Mouse (Mus musculus) liver, embryonic 15.5 days (tissue): ENCODE results near the gene Eml4. TPM values are rescaled to one million over a fixed set of nuclear protein-coding genes. Genes with fewer than 3 reads are reported as not detected.

Experiments
- ATAC-seq: fragments of 200-750 bp; cut with Nextera tagmentation; 2 replicates; pipeline ENCODE4 v1.8.0; 2017; ENCODE audit warnings: moderate number of reproducible peaks, mild to moderate bottlenecking, moderate library complexity; ENCODE audit not compliant: insufficient read depth
- H3K27ac ChIP-seq: fragments of 300-500 bp; sonication (generic); replicated peaks from 2 replicates; pipeline ENCODE4 v1.5.1; 2015; ENCODE audit warnings: mild to moderate bottlenecking, inconsistent platforms
- H3K27me3 ChIP-seq: fragments of 300-500 bp; sonication (generic); 2 replicates; pipeline ENCODE4 v1.6.1; 2015; ENCODE audit warnings: mild to moderate bottlenecking, inconsistent platforms
- H3K36me3 ChIP-seq: fragments of 300-500 bp; sonication (generic); replicated peaks from 2 replicates; pipeline ENCODE4 v1.6.1; 2015; ENCODE audit warnings: moderate library complexity, mild to moderate bottlenecking, inconsistent platforms
- H3K4me1 ChIP-seq: fragments of 300-500 bp; sonication (generic); replicated peaks from 2 replicates; pipeline ENCODE4 v1.6.1; 2015; ENCODE audit warnings: inconsistent platforms
- H3K4me2 ChIP-seq: fragments of 300-500 bp; sonication (generic); 2 replicates; pipeline ENCODE4 v1.6.1; 2015; ENCODE audit warnings: moderate library complexity, mild to moderate bottlenecking, inconsistent platforms
- H3K4me3 ChIP-seq: fragments of 300-500 bp; sonication (generic); replicated peaks from 2 replicates; pipeline ENCODE4 v1.5.1; 2015; ENCODE audit warnings: mild to moderate bottlenecking, inconsistent platforms
- H3K9ac ChIP-seq: fragments of 300-500 bp; sonication (generic); 2 replicates; pipeline ENCODE4 v1.6.1; 2015; ENCODE audit warnings: moderate library complexity, mild to moderate bottlenecking, inconsistent platforms
- H3K9me3 ChIP-seq: fragments of 300-500 bp; sonication (generic); replicated peaks from 2 replicates; pipeline ENCODE4 v1.6.1; 2016; ENCODE audit warnings: inconsistent platforms
- WGBS: fragments of 180-500 bp; shearing (Covaris S2); methylation state at CpG from one replicate; pipeline ENCODE4 v1.1.7; 2015; ENCODE audit warnings: mixed read lengths; ENCODE audit not compliant: insufficient replicate concordance; 5-methylcytosine and 5-hydroxymethylcytosine counted together
- polyA plus RNA-seq: library from polyadenylated mRNA; unstranded; fragments of >200 nt; fragmentation: Nextera tagmentation; extraction: Ambion mirVana; gene quantifications from 2 replicates; pipeline ENCODE4 v1.2.1, GENCODE M21; 2015

Eml4 gene
- polyA plus RNA-seq, 1 experiment from 2014 or later: 4.4 TPM

DNA sequence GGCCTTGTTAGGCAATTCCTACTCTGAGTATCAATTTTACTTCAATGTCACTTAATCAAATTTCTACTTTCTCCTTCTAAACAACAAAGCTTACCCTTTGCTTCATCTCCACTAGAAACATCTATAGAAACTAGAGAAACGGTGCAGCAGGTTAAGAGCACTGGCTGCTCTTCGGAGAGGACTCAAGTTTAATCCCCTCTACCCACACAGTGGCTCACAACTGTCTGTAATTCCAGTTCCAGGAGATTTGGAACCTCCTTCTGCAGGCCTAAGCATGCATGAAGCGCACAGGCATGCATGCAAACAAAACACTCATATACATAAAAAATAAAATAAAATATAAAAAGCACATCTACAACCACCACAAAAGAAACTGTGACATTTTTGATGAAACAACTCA lies 161.4 kb downstream of the Eml4 start:
- Histone ChIP-seq H3K9ac (no peak overlapping the region), H3K9me3 (no peaks in the 10 kb centered on the region), H3K36me3 (0 out of 2 replicates have a peak, but pooled peaks cover 6% of the 10 kb centered on the region), H3K27me3 (no peaks in the 10 kb centered on the region), H3K4me2 (peak overlapping the region; percentile 79), H3K4me3 (no peak overlapping the region; the same call in 1 of the 2 replicates), H3K4me1 (peaks cover 31% of the 10 kb centered on the region), H3K27ac (no peak overlapping the region)
- 72% methylated on average over 3 of the region's 3 CpGs for WGBS
- ATAC-seq: no peak

DNA sequence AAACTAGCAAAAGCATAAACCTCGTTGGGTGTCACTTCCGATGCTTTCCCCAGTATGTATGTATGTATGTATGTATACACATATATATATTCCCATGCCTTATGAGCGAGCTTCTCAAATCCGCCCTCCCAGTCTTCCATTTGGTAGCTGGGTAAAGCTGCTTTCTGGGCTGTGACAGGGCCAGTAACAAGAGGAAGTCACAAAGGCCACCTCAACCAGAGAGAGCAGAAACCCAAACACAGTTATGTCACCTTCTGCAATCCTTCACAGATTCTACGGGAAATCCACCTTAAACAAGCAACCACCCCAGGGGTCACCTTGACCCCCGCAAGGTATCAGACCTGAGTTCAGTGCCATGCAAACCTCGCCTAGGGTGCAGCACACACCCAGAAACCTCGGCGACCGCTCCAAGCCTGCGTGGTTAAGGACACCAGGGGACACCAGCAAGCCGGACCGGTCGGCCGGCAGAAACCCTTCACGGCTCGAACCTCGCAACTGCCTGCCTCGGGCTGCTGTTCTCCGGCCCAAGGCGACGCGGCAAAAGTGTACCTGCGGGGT lies 163.0 kb downstream of the Eml4 start:
- WGBS: under 1% methylated on average over 24 of the region's 24 CpGs
- Histone ChIP-seq H3K27me3 (no peaks in the 10 kb centered on the region), H3K9ac (peak overlapping the region; percentile 79), H3K27ac (peak overlapping the region; percentile 81), H3K4me1 (peaks cover 28% of the 10 kb centered on the region), H3K36me3 (no peaks in the 10 kb centered on the region), H3K4me2 (peak overlapping the region; percentile 79), H3K9me3 (no peaks in the 10 kb centered on the region), H3K4me3 (peak overlapping the region; percentile 81)
- peak; percentile 63 for ATAC-seq

DNA sequence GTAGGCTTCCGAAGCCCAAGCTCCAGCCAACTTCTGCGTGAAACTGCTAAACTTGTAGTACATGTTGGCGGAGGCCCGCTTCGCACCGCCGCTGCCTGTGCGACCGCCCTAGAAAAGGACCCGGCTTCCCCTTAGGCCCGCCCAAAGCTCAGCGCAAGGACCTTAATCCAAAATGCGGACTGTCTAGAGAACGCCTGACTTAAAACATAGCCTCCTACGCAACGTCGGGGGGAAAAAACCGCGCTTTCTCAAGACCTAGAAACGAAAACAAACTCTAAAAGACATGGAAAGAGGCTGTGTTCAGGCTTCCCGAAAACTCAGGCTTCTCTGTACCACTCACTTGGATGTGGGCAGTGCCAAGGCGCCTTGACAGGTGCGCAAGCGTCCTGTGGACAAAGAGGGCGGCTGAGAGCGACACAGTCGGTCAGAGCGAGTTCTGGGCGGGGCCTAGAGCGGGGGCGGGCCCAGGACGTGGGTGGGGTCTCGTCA lies 163.5 kb downstream of the Eml4 start:
- Histone ChIP-seq H3K9ac (peak overlapping the region; percentile 79), H3K4me2 (peak overlapping the region; percentile 79), H3K36me3 (no peaks in the 10 kb centered on the region), H3K4me1 (peaks cover 28% of the 10 kb centered on the region), H3K27ac (peak overlapping the region; percentile 81), H3K27me3 (no peaks in the 10 kb centered on the region), H3K9me3 (no peaks in the 10 kb centered on the region), H3K4me3 (peak overlapping the region; percentile 81)
- under 1% methylated on average over 33 of the region's 33 CpGs for WGBS
- ATAC-seq: peak; percentile 99

DNA sequence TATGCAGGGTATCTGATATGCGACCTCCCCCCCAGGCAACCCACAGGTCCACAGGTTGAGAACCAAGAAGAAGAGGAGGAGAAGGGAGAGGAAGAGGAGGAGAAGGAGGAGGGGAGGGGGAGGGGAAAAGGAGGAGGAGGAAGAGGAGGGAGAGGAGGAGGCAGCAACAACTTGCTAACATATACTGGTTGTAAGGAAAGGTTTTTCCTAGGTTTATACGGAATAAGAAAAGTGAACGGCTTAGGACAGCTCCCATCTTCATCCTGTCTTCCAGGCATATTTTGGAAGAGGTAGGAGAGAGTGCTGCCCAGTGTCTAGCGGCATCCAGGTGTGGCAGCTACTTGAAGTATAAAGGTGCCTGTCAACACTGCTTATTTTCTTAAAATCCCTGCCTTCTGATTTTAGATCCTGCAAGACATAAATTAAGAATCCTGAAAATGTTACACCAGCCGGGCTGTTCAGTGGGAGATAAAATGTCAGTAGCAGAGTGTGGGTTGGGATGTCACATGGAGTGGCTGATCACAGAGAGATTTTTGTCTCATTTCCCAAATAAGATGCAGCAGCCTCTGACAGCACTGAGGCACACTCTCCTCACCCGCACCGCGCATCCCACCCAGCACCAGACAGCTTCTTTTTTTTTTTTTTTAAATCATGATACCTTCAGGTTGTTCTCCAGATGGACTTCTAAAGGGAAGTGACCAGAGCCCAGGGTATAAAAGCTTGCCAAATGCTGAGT lies 166.7 kb downstream of the Eml4 start, which contains the start of gene Cox7a2l:
TSS of gene Cox7a2l (minus strand) at position 51 of the 736 bp plus-strand sequence.
- no peak within 1 kb of the TSS for H3K4me3 ChIP-seq
- H3K9me3 ChIP-seq: no peaks in the 10 kb centered on the region
- WGBS: 81% methylated on average over 8 of the region's 8 CpGs
- ATAC-seq: no peak
- H3K27me3 ChIP-seq: no peaks in the 10 kb centered on the region
- no peak within 1 kb of the TSS for H3K9ac ChIP-seq
- no peaks in the 10 kb centered on the region for H3K36me3 ChIP-seq
- H3K27ac ChIP-seq: no peak within 1 kb of the TSS
- peaks cover 23% of the 10 kb centered on the region for H3K4me1 ChIP-seq
- H3K4me2 ChIP-seq: no peak within 1 kb of the TSS

DNA sequence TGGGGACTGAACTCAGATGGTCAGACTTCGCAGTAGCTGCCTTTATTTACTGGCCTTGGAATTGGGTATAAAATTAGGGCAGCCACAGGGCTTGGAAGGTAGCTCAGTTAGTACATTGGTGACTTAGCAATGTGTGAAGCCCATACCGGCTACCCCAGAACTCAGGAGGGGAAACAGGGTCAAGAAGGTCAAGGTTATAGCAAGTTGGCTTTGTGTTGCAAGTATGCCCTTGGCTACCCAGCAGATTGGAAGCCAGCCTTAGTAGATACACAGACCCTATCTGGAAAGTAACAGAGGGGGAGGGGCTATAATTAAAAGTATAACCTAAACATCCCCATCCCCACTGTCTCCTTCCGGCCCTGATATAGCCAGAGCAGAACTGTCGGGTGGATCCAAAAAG lies 171.2 kb downstream of the Eml4 start:
- no peak overlapping the region for H3K4me3 ChIP-seq
- no peaks in the 10 kb centered on the region for H3K9me3 ChIP-seq
- no peaks in the 10 kb centered on the region for H3K27me3 ChIP-seq
- peaks cover 17% of the 10 kb centered on the region for H3K4me1 ChIP-seq
- H3K27ac ChIP-seq: no peak overlapping the region
- H3K4me2 ChIP-seq: no peak overlapping the region
- no peaks in the 10 kb centered on the region for H3K36me3 ChIP-seq
- no peak for ATAC-seq
- no peak overlapping the region for H3K9ac ChIP-seq
- WGBS: 67% methylated on average over 4 of the region's 4 CpGs

DNA sequence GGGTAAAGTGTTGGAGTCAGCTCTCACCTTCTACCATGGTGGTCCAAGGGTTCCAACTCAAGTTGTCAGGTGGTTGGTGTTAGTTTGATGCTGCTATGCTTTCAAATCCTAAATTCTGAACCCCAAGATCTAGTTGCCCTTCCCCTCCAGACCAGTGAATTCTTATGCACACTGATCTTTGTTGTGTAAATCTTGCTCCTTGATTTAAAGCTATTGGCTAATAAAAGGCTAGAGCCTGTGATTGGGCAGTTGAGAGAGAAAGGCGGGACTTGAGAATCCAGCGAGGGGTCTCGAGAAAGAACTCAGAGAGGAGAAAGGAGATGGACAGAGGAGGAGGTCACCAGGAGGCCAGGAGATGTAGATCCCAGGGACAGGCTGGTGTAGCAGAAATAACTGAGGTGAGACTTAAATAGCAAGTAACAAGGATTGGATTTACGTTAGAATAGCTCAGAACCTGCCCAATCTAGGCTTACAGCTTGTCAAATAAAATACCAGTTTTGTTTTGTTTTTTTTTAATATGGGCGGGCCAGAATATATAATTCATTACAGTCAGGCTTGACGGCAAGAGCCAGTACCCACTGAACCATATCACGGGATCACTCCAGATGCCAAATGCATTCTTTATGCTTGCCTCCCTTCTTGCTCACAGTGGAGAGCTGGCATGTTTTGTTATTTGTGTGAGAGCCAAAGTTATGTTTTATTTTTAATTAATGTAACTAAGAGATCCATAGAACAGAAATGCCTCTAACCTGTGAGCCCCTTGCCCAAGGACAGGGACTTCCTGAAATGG lies 172.1 kb downstream of the Eml4 start:
- H3K9me3 ChIP-seq: no peaks in the 10 kb centered on the region

DNA sequence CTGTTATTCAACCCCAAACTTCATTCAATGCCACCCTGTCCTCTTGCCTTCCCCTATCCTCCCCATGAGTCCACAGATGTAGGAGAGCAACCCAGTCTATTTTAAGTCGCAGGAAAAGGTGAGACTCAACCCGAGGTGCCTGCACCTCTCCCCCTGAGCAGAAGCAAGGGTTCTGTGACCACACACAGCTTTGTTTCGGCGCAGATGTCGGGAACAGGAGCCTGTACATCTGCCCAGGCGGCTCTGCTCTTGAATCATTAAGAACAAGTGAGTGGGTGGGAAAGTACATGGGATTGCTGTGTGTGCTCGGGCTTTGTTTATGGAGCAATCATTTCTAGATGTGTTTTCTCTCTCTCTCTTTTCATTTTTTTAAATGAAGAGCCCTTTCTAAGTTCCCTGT lies 174.0 kb downstream of the Eml4 start:
- 59% methylated on average over 7 of the region's 7 CpGs for WGBS
- Histone ChIP-seq H3K4me3 (no peak overlapping the region), H3K27me3 (no peaks in the 10 kb centered on the region), H3K4me1 (peaks cover 35% of the 10 kb centered on the region), H3K9ac (no peak overlapping the region), H3K4me2 (no peak overlapping the region), H3K9me3 (no peaks in the 10 kb centered on the region), H3K36me3 (no peaks in the 10 kb centered on the region), H3K27ac (no peak overlapping the region)
- no peak for ATAC-seq

More for the DNA sequence above, 172.1 kb downstream of the Eml4 start:
- 54% methylated on average over 7 of the region's 7 CpGs for WGBS
- H3K27me3 ChIP-seq: no peaks in the 10 kb centered on the region
- H3K4me2 ChIP-seq: no peak overlapping the region
- peaks cover 26% of the 10 kb centered on the region for H3K4me1 ChIP-seq
- H3K27ac ChIP-seq: no peak overlapping the region
- no peak overlapping the region for H3K4me3 ChIP-seq
- no peak overlapping the region for H3K9ac ChIP-seq
- no peaks in the 10 kb centered on the region for H3K36me3 ChIP-seq
- ATAC-seq: no peak

DNA sequence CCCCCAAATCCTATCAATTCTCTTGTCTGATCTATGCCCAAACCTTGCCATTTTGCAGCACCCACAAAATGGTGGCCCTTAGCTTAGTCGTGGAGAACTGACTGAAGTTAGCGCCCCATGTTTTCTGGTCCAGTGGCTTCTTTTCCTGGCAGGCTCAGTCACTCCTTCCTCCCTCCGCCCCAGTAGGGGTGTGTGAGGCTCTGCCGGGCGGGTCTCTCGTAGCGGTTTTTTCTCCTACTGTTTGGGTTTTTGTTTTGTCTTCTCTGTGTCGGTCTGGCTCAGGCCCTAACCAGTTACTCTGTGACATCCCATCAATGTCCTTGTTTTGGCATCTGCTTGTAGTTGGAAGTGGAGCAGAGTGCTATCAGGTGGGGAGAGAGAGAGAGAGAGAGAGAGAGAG lies 174.9 kb downstream of the Eml4 start:
- Histone ChIP-seq H3K27ac (0 out of 2 replicates have a peak overlapping the region, but pooled peaks have one; percentile 31), H3K4me2 (peak overlapping the region; percentile 42), H3K36me3 (no peaks in the 10 kb centered on the region), H3K4me3 (no peak overlapping the region), H3K4me1 (peaks cover 35% of the 10 kb centered on the region), H3K9me3 (no peaks in the 10 kb centered on the region), H3K27me3 (no peaks in the 10 kb centered on the region), H3K9ac (no peak overlapping the region)
- no peak for ATAC-seq
- 6% methylated on average over 8 of the region's 8 CpGs for WGBS

DNA sequence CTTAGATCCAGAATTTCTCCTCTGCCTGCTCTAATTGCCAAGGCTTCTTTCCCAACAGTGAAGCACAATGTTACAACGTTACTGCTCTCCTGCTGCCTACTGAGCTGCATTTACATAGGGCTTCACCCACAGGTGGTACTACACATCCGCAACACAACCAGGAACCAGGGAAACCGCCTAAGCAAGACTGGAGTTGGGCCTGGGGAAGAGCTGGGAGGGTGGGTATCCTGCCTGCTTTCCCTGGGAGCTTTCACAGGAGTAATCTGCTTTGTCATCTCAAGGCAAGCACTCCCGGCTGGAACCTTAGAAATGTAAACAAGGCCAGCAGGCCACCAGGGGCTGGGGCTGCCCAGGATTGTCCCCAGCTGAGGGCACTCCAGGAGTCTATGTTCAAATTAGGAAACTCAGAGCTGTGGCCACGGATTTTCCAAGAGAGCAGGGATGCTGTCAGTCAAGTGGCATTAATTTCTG lies 175.4 kb downstream of the Eml4 start:
- Histone ChIP-seq H3K4me1 (peaks cover 35% of the 10 kb centered on the region), H3K27ac (peak overlapping the region; percentile 60; the same call in 1 of the 2 replicates), H3K4me3 (no peak overlapping the region), H3K9ac (no peak overlapping the region), H3K9me3 (no peaks in the 10 kb centered on the region), H3K27me3 (no peaks in the 10 kb centered on the region), H3K36me3 (no peaks in the 10 kb centered on the region), H3K4me2 (peak overlapping the region; percentile 42; the same call in 1 of the 2 replicates)
- no peak for ATAC-seq
- WGBS: 30% methylated on average over 5 of the region's 5 CpGs

DNA sequence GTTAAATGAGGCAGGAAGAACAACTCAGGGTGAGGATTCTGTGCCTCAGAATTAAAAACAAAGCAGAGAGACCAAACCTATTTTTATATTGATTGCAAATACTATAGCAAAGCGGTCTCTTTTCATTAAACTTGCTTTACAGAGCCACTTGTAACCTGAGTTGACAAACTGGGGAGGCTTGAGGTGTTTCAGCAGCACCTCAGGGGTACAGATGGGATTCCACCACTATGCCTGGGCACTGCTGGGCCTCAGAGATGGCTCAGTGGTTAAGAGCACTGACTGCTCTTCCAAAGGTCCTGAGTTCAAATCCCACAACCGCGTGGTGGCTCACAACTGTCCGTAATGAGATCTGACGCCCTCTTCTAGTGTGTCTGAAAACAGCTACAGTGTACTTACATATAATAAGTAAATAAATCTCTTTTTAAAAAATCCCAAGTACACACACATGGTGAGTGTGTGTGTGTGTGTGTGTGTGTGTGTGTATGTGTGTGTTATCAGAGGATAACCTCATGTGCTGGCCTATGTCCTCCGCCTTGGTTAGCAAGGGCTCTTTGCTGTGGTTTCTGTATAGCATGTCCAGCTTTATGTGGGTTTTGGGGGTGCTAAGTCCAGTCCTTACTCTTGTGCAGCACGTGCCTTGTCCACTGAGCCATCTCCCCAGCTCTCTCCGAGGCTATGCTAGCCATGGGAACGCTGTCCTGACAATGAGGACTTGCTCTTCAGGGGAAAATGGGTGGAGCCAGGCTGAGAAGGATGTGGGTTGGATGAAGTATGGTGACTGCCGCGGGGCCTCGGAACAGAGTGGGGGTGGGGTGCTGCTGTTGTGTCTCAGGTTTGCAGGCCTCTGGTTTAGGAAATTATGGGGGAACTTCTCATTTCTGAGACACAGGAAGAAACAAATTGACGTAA lies 176.1 kb downstream of the Eml4 start:
- Histone ChIP-seq H3K9me3 (no peaks in the 10 kb centered on the region), H3K9ac (no peak overlapping the region), H3K4me3 (peak overlapping the region; percentile 30), H3K36me3 (no peaks in the 10 kb centered on the region), H3K4me2 (peak overlapping the region; percentile 70), H3K27ac (peak overlapping the region; percentile 60), H3K4me1 (peaks cover 35% of the 10 kb centered on the region), H3K27me3 (no peaks in the 10 kb centered on the region)
- 29% methylated on average over 13 of the region's 13 CpGs for WGBS
- peak; percentile 73 for ATAC-seq
